Mouse (Mus musculus): ENCODE results near the gene 1110059G10Rik. TPM values are rescaled to one million over a fixed set of nuclear protein-coding genes. Genes with fewer than 3 reads are reported as not detected.

Gene 1110059G10Rik
- 20.8 and 29.6 TPM in 2 replicates for polyA plus RNA-seq (2021; fragmentation: Nextera tagmentation)
- long read RNA-seq, experiment 1, transcript 1110059G10Rik-201 (3 exons, 3,361 nt), result major isoform, 15 of 17 reads
- long read RNA-seq, experiment 1, partial matches to known transcripts, result 1 of 17 reads
- long read RNA-seq, experiment 1, other reads (novel, unspliced or antisense), result 0 of 17 reads
- long read RNA-seq, experiment 2, transcript 1110059G10Rik-201 (3 exons, 3,361 nt), result major isoform, 30 of 36 reads
- long read RNA-seq, experiment 2, partial matches to known transcripts, result 4 of 36 reads
- long read RNA-seq, experiment 2, other reads (novel, unspliced or antisense), result 0 of 36 reads

DNA sequence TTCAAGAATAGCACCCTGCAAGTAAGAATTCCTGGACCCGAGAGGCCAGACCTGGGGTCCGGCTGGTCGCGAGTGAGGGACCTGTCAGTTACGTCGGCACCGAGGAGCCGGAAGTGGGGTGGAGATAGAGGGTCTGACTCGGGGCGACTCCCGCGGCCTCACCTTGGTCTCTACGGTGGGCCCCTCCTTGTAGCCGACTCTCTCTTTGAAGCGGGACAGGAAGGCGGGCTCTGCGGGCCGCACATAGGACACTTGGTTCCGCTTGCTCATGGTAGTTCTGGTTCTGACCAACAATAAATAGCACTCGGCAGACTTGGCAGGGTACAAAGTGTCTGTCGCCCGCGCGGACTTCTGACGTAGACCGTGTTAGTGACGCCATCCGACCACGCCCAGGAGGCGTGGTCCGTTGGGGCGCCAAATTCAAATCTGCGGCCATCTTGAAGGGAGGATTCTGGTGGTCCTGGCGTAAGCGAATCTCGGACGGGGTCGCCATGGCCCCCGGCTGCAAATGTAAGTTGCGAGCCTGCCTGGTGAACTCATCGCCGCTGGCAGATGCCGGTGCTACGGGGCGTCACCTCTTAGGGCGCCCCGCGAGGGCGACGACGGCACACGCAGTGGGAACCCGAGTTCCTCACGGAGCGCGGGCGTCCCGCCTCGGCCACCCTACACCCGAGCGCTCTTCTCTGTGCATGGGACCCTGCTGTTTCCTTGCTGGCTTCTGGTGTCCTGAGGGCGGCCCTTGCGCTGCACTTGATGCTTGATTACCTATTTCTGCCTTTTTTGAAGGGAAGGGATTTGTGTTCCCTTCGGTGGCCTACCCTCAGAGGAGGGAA lies at the start of gene 1110059G10Rik, which contains the start of gene Kif15:
Gene 1110059G10Rik, minus strand, starts transcription at position 358 of the 833 bp plus-strand sequence.
Gene Kif15, plus strand, starts transcription at position 404 of the 833 bp plus-strand sequence.

DNA sequence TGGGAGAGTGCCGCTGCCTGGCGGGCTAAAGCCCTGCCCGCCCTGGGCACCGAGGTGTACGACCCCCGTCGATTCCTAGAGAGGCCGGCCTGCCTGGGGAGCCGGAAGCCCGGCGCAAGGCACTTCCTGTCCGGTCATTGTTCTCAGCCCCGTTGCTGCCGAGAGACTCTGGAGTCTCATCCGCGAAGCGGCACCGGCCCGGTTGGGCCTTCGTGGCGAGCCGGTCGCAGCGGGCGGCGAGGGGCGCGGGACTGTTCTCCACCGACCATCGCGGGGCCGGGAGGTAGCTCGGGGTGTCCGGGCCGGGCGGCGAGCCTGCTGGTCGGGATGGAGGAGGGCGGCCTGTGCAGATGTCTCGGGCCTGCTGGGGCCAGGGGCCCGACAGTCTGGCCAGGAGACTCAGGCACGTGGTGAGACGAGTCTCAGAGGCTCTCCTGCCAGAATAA lies 27.8 kb downstream of the 1110059G10Rik start, which contains the start of gene Zfp105:
Gene Zfp105, plus strand, starts transcription at position 137 of the 446 bp plus-strand sequence.

Other genes starting within 250 kb of the 1110059G10Rik start
- gene Topaz1, start 203.7 kb downstream of the 1110059G10Rik start, polyA plus RNA-seq (2021; fragmentation: Nextera tagmentation), result not detected in 2 replicates
- 10.9 and 12.9 TPM in 2 replicates for gene Tcaim, start 145.5 kb downstream of the 1110059G10Rik start, polyA plus RNA-seq (2021; fragmentation: Nextera tagmentation)
- not detected in 2 replicates for gene Gm35549, start 107.0 kb downstream of the 1110059G10Rik start, polyA plus RNA-seq (2021; fragmentation: Nextera tagmentation)
- gene Zfp445, start 85.0 kb downstream of the 1110059G10Rik start, polyA plus RNA-seq (2021; fragmentation: Nextera tagmentation), result 15.1 and 19.1 TPM in 2 replicates
- gene Zkscan7, start 65.3 kb downstream of the 1110059G10Rik start, polyA plus RNA-seq (2021; fragmentation: Nextera tagmentation), result 0.23 and 0.25 TPM in 2 replicates
- 4.3 and 5.0 TPM in 2 replicates for gene Zfp105, start 27.9 kb downstream of the 1110059G10Rik start, polyA plus RNA-seq (2021; fragmentation: Nextera tagmentation)
- 0.23 TPM in 1 of 2 replicates, not detected in the other for gene Kif15, start within 50 bp of the 1110059G10Rik start, polyA plus RNA-seq (2021; fragmentation: Nextera tagmentation)
- gene Tmem42, start 70.3 kb upstream of the 1110059G10Rik start, polyA plus RNA-seq (2021; fragmentation: Nextera tagmentation), result 50.7 and 58.4 TPM in 2 replicates
- 0.31 and 0.38 TPM in 2 replicates for gene Tgm4, start 83.7 kb upstream of the 1110059G10Rik start, polyA plus RNA-seq (2021; fragmentation: Nextera tagmentation)
- 58.2 and 64.3 TPM in 2 replicates for gene Zdhhc3, start 162.2 kb upstream of the 1110059G10Rik start, polyA plus RNA-seq (2021; fragmentation: Nextera tagmentation)
- gene Exosc7, start 162.2 kb upstream of the 1110059G10Rik start, polyA plus RNA-seq (2021; fragmentation: Nextera tagmentation), result 58.6 and 82.2 TPM in 2 replicates
- gene Clec3b, start 199.9 kb upstream of the 1110059G10Rik start, polyA plus RNA-seq (2021; fragmentation: Nextera tagmentation), result 0.41 TPM in 1 of 2 replicates, not detected in the other

All from left cerebral cortex, adult 6 months (tissue).